14 mouse cellular contexts compared by ENCODE assay signal in genomic region chr4:99353122-99353774, GRCm38 (mm10). TPM values are rescaled to one million over a fixed set of nuclear protein-coding genes. Genes with fewer than 3 reads are reported as not detected.
"Had no signal": no experiment of that assay in that cellular context is flagged by ENCODE, and none has a peak within 500 bp of the region (broad histone marks: within the 10 kb centered on the region; RNA-seq: fewer than 3 reads in every experiment).

No protein-coding gene starts in this region.

- H3K9me3 ChIP-seq: kidney, embryonic 15.5 days; liver, embryonic 13.5 days; lung, embryonic 15.5 days; neural tube, embryonic 12.5 days had no signal

- H3K4me1 ChIP-seq: liver, embryonic 13.5 days; lung, embryonic 15.5 days; megakaryocyte, embryonic 14.5 days; neural tube, embryonic 12.5 days had no signal

- H3K4me2 ChIP-seq: kidney, embryonic 15.5 days; liver, embryonic 13.5 days; lung, embryonic 15.5 days; neural tube, embryonic 12.5 days had no signal

- H3K27me3 ChIP-seq: kidney, embryonic 15.5 days; limb, embryonic 12.5 days; liver, embryonic 13.5 days; lung, embryonic 15.5 days; megakaryocyte, embryonic 14.5 days; neural tube, embryonic 12.5 days had no signal

- H3K4me3 ChIP-seq: kidney, embryonic 15.5 days; limb, embryonic 12.5 days; liver, embryonic 13.5 days; lung, embryonic 15.5 days; megakaryocyte, embryonic 14.5 days; neural tube, embryonic 12.5 days had no signal

- DNase-seq: kidney, adult 2 months; kidney, postnatal 14 days; liver; liver, embryonic 13.5 days; liver, postnatal 0 days; lung, postnatal 14 days; thymus, postnatal 4 days had no signal

- ATAC-seq: liver, postnatal 0 days had no signal

- H3K36me3 ChIP-seq: kidney, embryonic 15.5 days; limb, embryonic 12.5 days; liver, embryonic 13.5 days; lung, embryonic 15.5 days; neural tube, embryonic 12.5 days had no signal

- H3K9ac ChIP-seq: kidney, embryonic 15.5 days; limb, embryonic 12.5 days; liver, embryonic 13.5 days; liver, postnatal 0 days; lung, embryonic 15.5 days; neural tube, embryonic 12.5 days had no signal

- H3K27ac ChIP-seq: kidney, embryonic 15.5 days; limb, embryonic 12.5 days; liver, embryonic 13.5 days; lung, embryonic 15.5 days; macrophage; neural tube, embryonic 12.5 days; stomach, postnatal 0 days had no signal

RNA-seq across cellular contexts. Expression of gene Gm12689, which starts 57.5 kb away (rescaled TPM):
- polyA plus RNA-seq: lung, embryonic 15.5 days; stomach, postnatal 0 days had no signal
